Comparison of ENCODE assay signal across 27 mouse cellular contexts in the genomic region with DNA sequence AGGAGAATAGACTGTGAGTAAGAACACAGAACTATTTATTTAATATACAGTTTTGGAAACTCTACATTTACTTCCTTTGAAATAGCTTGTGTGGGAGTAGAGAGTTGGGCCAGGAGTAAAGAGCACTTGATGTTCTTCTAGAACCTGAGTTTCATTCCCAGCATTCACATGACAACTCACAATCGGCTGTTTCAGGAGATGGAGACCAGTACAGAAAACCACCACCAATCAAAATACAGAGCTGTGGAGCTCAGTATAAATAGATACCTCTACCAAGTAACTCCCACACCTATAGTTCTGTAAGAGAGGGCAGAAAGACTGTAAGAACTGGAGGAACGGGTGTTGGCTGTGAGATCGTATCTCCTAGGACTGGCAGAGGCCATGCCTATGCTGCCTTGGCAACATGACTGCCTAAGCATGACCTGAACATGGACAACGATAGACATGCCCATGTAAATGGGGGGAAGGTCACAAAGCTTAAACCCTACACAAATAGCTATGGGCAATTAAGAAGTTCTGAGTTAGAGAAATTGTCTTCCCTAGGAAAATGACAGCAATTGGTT.
DNase-seq lines count a peak whose midpoint lies in the region; ATAC-seq and TF ChIP-seq lines count a peak whose summit lies in the region.
"Had no signal": no experiment of that assay in that cellular context is flagged by ENCODE, and none has a peak within 500 bp of the region (broad histone marks: within the 10 kb centered on the region; RNA-seq: fewer than 3 reads in every experiment).

No protein-coding gene starts in this region.

- H3K27me3 ChIP-seq in kidney, embryonic 14.5 days (ENCODE audit: control insufficient read depth, insufficient read depth, low read length): no peaks in the 10 kb centered on the region
- no peaks in the 10 kb centered on the region for H3K27me3 ChIP-seq in stomach, postnatal 0 days (ENCODE audit: control insufficient read depth, insufficient read depth, low read length)
- H3K27me3 ChIP-seq in hindbrain, embryonic 11.5 days (ENCODE audit: control insufficient read depth, insufficient read depth, low read length): no peaks in the 10 kb centered on the region
- H3K27me3 ChIP-seq: CH12.LX; embryonic facial prominence, embryonic 13.5 days; forebrain, embryonic 13.5 days; hindbrain, embryonic 13.5 days; Patski had no signal

- 65% methylated on average over 4 of the region's 4 CpGs for WGBS in kidney, embryonic 14.5 days
- WGBS in stomach, postnatal 0 days: 67% methylated on average over 4 of the region's 4 CpGs
- WGBS in hindbrain, embryonic 11.5 days: 93% methylated on average over 4 of the region's 4 CpGs

- no peaks in the 10 kb centered on the region for H3K4me1 ChIP-seq in kidney, embryonic 14.5 days (ENCODE audit: control insufficient read depth, insufficient read depth, low read length)
- H3K4me1 ChIP-seq in stomach, postnatal 0 days (replicated peaks; ENCODE audit: control insufficient read depth, insufficient read depth): no peaks in the 10 kb centered on the region
- H3K4me1 ChIP-seq in hindbrain, embryonic 11.5 days (replicated peaks; ENCODE audit: control insufficient read depth, insufficient read depth, low read length): no peaks in the 10 kb centered on the region
- H3K4me1 ChIP-seq: embryonic facial prominence, embryonic 13.5 days; forebrain, embryonic 13.5 days; hindbrain, embryonic 13.5 days had no signal

- TF ChIP-seq EP300 in stomach, postnatal 0 days (optimal IDR thresholded peaks at IDR 0.05): no peak

- H3K36me3 ChIP-seq in kidney, embryonic 14.5 days (ENCODE audit: control insufficient read depth, insufficient read depth, low read length): no peaks in the 10 kb centered on the region
- H3K36me3 ChIP-seq in stomach, postnatal 0 days (ENCODE audit: control insufficient read depth, insufficient read depth, low read length): no peaks in the 10 kb centered on the region
- no peaks in the 10 kb centered on the region for H3K36me3 ChIP-seq in hindbrain, embryonic 11.5 days (ENCODE audit: control insufficient read depth, insufficient read depth, low read length)
- H3K36me3 ChIP-seq: embryonic facial prominence, embryonic 13.5 days; forebrain, embryonic 10.5 days; G1E; heart, embryonic 10.5 days; hindbrain, embryonic 13.5 days had no signal

- DNase-seq in kidney, adult 18-20 months: no peak
- peak; percentile 25 to 39 for DNase-seq in urinary bladder, postnatal 36 days (ENCODE audit: low spot score in 2 of 2)
- no peak for DNase-seq in urinary bladder, adult 2 months (ENCODE audit: low spot score)
- no peak for DNase-seq in stomach, postnatal 0 days (ENCODE audit: low spot score)
- DNase-seq in hindbrain, embryonic 11.5 days (ENCODE audit: low spot score): no peak
- DNase-seq in retina, postnatal 1 day: no peak
- DNase-seq: adrenal gland, postnatal 10 days; adrenal gland, postnatal 36 days; B cell, adult 2 months; cerebellum, adult 11 months; cerebellum, adult 2 months; cerebellum, adult 9-11 months; cerebellum, postnatal 25 days; gastrocnemius, postnatal 25 days; heart, adult 2 months had no signal

- TF ChIP-seq CTCF in stomach, postnatal 0 days (IDR thresholded peaks at IDR 0.05; ENCODE audit: low read depth): no peak

- ATAC-seq in kidney, embryonic 14.5 days (ENCODE audit: low FRiP score, low TSS enrichment): 0 out of 2 replicates have a peak, but pooled peaks have one; percentile 32
- ATAC-seq in stomach, postnatal 0 days (ENCODE audit: low FRiP score, low TSS enrichment): peak; percentile 61; the same call in 1 of the 2 replicates
- ATAC-seq in hindbrain, embryonic 11.5 days (ENCODE audit: low FRiP score): no peak
- ATAC-seq: forebrain, embryonic 13.5 days; forebrain, embryonic 16.5 days; hindbrain, embryonic 16.5 days; Patski had no signal

- H3K4me3 ChIP-seq in kidney, embryonic 14.5 days (ENCODE audit: low read length): no peak overlapping the region
- no peak overlapping the region for H3K4me3 ChIP-seq in stomach, postnatal 0 days (ENCODE audit: low read depth, low read length)
- no peak overlapping the region for H3K4me3 ChIP-seq in hindbrain, embryonic 11.5 days (ENCODE audit: low read depth, low read length)
- H3K4me3 ChIP-seq: embryonic facial prominence, embryonic 13.5 days; erythroblast, embryonic 14.5 days; forebrain, embryonic 10.5 days; forebrain, embryonic 13.5 days; heart, adult 2 months; heart, embryonic 10.5 days; hindbrain, embryonic 13.5 days had no signal

- H3K9me3 ChIP-seq in kidney, embryonic 14.5 days (ENCODE audit: control insufficient read depth, low read length): no peaks in the 10 kb centered on the region
- H3K9me3 ChIP-seq in stomach, postnatal 0 days (ENCODE audit: control insufficient read depth, low read length): no peaks in the 10 kb centered on the region
- H3K9me3 ChIP-seq in hindbrain, embryonic 11.5 days (ENCODE audit: control insufficient read depth, low read length): no peaks in the 10 kb centered on the region
- H3K9me3 ChIP-seq: embryonic facial prominence, embryonic 13.5 days; forebrain, embryonic 10.5 days; forebrain, embryonic 13.5 days; heart, embryonic 10.5 days; hindbrain, embryonic 13.5 days had no signal

- H3K27ac ChIP-seq in kidney, embryonic 14.5 days (ENCODE audit: low read depth, low read length): no peak overlapping the region
- H3K27ac ChIP-seq in stomach, postnatal 0 days (replicated peaks): no peak overlapping the region
- no peak overlapping the region for H3K27ac ChIP-seq in hindbrain, embryonic 11.5 days (ENCODE audit: low read depth, low read length)
- H3K27ac ChIP-seq: embryonic facial prominence, embryonic 13.5 days; forebrain, embryonic 10.5 days; forebrain, embryonic 13.5 days; heart, adult 2 months; heart, embryonic 10.5 days; hindbrain, embryonic 13.5 days had no signal

- H3K4me2 ChIP-seq in kidney, embryonic 14.5 days (replicated peaks; ENCODE audit: low read depth, low read length): no peak overlapping the region
- H3K4me2 ChIP-seq in stomach, postnatal 0 days (replicated peaks; ENCODE audit: low read depth): no peak overlapping the region
- no peak overlapping the region for H3K4me2 ChIP-seq in hindbrain, embryonic 11.5 days (replicated peaks; ENCODE audit: low read depth, low read length)
- H3K4me2 ChIP-seq: embryonic facial prominence, embryonic 13.5 days; forebrain, embryonic 13.5 days; hindbrain, embryonic 13.5 days had no signal

- H3K9ac ChIP-seq in kidney, embryonic 14.5 days (ENCODE audit: low read depth, low read length): no peak overlapping the region
- H3K9ac ChIP-seq in stomach, postnatal 0 days (ENCODE audit: low read length): no peak overlapping the region
- no peak overlapping the region for H3K9ac ChIP-seq in hindbrain, embryonic 11.5 days (ENCODE audit: low read depth, low read length)
- H3K9ac ChIP-seq: embryonic facial prominence, embryonic 13.5 days; forebrain, embryonic 13.5 days; hindbrain, embryonic 13.5 days had no signal

Comparison
In these comparisons a context has a peak if more than half of its experiments do, and no peak if none do; other contexts are left out.
1. DNase-seq: peak in urinary bladder, postnatal 36 days (2 of 2); none in kidney, adult 18-20 months (single experiment), urinary bladder, adult 2 months (single experiment), stomach, postnatal 0 days (single experiment), hindbrain, embryonic 11.5 days (single experiment) and retina, postnatal 1 day (single experiment).